Mouse (Mus musculus) adrenal gland, postnatal 14 days (tissue): ENCODE results near the gene Efhd1. TPM values are rescaled to one million over a fixed set of nuclear protein-coding genes. Genes with fewer than 3 reads are reported as not detected.

Source experiments
- DNase-seq: peaks from one replicate; pipeline ENCODE4 v3.0.0; 2021; ENCODE audit warnings: mixed read lengths
- total RNA-seq: library from RNA; stranded (reverse); gene quantifications from 2 replicates; pipeline ENCODE4 v1.2.3, GENCODE M21; 2021

Gene Efhd1
- total RNA-seq, 1 experiment from 2014 or later: 250 TPM

- no peak for DNase-seq
Observed at GRCm38 (mm10) chr1:87270204-87270603, 6.0 kb downstream of the Efhd1 start.

DNA sequence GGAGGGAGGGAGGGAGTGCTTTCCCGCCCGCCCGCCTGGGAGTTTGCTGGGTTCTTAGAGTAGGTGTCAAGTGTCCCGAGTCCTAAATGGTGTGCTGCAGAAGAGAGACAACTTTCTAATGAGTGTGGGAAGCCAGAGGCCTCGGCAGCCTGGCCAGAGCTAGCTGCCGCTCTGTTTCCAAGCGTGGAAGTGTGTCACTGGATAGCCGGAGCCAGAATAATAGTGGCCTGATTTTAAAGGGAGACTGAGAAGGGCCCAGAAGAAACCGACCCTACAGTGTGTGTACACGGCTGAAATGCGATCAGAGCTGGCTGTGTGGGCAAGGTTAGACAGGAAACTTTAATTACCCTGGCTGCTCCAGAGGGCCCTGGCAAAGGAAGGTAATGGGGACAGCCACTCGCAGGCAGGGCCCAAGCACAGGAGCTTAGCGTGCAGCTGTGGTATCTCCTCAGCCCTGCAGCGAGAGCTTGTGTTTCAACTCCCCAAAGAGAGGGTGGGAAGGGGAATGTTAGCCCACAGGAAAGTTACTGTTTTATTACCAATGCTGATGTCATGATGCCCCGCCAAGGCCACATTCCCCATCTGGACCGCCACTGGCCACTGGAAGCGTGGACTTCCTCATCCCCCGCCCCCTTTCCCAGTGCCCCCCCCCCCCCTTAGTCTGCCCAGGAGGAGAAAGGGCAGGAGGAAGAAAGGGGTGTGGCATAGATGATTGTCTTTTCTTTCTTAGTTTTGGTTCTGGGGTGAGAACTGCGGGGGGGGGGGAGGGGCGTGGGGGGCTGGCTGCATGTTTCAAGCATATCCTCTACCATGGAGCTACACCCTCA, 6.7 kb downstream of the Efhd1 start:
- DNase-seq: peak; percentile 62

- DNase-seq: peak; percentile 21
Observed at GRCm38 (mm10) chr1:87271596-87271995, 7.4 kb downstream of the Efhd1 start.

GRCm38 (mm10) chr1:87272462-87272861, 8.3 kb downstream of the Efhd1 start:
- peak; percentile 67 for DNase-seq

GRCm38 (mm10) chr1:87273514-87273942, 9.4 kb downstream of the Efhd1 start:
- peak; percentile 91 for DNase-seq

DNA sequence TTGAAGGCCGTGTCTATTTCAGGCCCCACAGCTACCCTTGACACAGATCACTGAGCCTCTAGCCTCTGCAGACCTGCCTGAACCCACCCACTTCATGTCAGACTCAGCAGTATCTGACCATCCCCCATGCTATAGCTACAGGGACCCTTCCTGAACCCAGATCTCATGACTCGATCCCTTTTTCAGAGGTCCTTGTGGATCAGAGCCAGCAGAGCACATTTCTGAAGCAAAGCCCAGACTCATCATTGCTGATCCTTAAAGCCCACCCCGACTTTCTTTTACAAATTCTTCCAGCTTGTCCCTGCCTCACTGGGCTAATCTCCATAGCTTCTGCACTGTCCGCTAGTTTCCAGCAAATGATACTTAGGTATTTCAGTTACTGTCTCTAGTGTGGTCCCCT, 10.0 kb downstream of the Efhd1 start:
- DNase-seq: no peak

GRCm38 (mm10) chr1:87275151-87275550, 11.0 kb downstream of the Efhd1 start:
- no peak for DNase-seq

GRCm38 (mm10) chr1:87276056-87276455, 11.9 kb downstream of the Efhd1 start:
- no peak for DNase-seq

- no peak for DNase-seq
Observed at GRCm38 (mm10) chr1:87280281-87280680, 16.1 kb downstream of the Efhd1 start.

DNA sequence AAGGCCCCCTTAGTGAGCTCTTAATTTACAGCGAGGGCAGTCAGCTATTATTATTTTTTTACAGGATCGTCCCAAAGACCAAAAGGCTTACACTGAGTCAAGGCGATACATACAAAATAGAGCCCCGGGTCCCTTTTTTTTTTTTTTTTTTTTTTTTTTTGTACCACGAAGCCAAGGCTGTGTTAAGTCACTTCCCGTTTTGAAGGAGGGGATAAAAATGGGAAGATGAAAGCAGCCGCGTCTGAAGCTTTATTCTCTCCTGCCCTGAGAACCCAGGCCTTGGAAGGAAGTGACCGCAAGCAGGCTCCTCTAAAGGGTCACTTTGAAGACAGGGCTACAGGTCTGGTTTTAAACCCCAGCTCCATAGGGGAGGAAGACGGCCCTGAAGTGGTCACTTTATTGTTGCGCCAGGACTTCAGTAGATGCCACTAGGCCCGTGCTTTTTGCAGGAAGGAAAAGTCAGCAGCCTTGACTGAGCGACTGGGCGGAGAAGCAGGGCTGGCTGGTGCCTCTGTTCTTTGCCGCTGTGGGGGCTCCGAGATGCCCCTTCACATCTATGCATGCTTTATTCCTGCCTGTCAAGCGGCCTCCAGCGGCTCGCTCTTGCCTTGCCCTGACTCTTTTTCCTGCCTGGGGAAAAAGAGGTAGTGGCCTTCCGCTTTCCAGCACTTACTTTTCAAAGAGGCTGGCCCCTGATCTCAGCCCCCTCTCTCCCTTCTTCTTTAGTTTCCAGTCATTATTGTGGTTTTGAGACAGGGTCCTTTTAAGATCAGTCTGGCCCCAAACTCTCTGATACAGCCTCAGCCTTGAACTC, 17.6 kb downstream of the Efhd1 start:
- peak; percentile 66 for DNase-seq

GRCm38 (mm10) chr1:87282413-87282788, 18.2 kb downstream of the Efhd1 start:
- no peak for DNase-seq

DNA sequence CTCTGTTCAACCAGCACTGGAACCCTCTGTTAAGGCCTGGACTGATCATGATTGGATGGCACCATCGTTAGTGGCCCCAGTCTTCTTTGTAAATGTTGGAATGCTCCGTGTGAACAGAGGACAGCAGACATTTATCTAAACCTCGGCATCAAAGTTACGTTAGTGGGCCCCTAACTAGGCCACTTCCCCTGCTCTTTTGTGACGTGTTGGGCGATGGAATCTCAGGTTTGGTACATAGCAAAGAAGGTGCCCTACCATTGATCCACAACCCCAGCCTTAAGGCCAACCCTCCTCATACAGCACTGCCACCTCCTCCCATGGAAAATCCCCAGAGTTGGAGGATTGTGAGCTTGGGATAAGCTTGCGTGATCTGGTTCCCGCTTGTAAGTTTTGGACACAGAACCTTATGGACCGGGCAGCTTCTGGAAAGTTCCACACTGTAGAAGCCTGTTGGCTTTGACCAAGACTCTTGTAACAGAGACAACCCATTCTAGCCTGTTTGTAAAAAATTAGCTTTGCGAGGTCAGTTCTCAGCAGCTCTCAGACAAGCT, 19.3 kb downstream of the Efhd1 start:
- DNase-seq: no peak

- DNase-seq: no peak
Observed at GRCm38 (mm10) chr1:87287105-87287504, 22.9 kb downstream of the Efhd1 start.

DNA sequence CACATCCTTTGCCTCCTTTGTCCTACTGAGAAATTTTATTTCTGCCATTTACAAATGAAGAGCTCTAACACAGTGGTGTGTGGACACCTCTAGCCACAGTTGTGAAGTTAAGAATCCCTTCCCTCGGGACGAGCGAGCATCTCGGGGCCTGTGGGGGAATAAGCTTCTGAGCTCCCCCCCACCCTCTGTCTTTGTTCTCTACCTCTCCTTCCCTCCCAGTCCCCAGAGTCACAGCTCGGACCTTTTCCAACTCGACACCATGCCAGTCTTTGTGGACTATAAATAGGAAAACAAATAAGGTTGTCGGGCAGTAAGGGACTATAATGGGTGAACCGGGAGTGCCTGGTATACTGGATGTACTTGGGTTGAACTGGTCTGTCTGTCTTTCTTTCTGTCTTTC, 27.3 kb downstream of the Efhd1 start:
- peak; percentile 35 for DNase-seq

DNA sequence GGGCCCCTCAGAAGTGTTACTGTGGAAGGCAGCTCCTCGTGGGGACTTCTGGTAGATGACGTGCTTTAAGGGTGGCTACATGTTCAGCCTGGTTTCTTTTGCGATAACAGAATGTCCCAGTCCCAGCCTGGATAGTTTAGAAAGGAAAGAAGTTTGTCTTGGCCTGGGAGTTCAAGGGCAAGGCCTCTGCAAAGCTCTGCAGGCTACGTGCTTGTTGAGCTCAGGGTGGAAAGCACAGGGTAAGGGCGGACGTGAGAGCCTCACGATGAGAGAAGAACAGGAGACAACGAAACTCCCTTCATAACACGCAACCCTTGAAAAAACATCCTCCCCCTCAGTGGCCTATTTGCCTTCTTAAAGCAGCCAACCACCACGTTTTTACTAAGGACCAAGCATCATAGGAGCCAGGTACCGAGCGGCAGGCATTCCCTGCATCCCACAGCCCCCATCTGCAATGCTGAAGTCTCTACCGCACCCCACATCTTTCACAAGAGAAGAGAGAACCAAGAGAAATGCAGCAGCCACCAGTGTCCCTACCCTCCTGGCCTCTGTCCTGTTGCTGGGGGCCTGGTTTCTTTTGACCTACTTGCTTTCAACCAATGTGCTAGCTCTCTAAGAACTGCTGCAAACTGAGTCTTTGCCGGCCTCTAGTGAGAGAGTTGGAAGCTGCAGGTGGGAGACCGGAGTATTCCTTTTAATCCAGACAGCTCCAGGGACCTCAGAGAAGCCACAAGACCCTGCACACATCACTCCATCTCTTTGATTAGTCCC, 28.4 kb downstream of the Efhd1 start:
- peak; percentile 84 for DNase-seq

GRCm38 (mm10) chr1:87294063-87294710, 30.0 kb downstream of the Efhd1 start:
- no peak for DNase-seq

- no peak for DNase-seq
Observed at GRCm38 (mm10) chr1:87294951-87295350, 30.8 kb downstream of the Efhd1 start.

- no peak for DNase-seq
Observed at GRCm38 (mm10) chr1:87297346-87297925, 33.3 kb downstream of the Efhd1 start.

GRCm38 (mm10) chr1:87300360-87301286, 36.5 kb downstream of the Efhd1 start:
- no peak for DNase-seq

DNA sequence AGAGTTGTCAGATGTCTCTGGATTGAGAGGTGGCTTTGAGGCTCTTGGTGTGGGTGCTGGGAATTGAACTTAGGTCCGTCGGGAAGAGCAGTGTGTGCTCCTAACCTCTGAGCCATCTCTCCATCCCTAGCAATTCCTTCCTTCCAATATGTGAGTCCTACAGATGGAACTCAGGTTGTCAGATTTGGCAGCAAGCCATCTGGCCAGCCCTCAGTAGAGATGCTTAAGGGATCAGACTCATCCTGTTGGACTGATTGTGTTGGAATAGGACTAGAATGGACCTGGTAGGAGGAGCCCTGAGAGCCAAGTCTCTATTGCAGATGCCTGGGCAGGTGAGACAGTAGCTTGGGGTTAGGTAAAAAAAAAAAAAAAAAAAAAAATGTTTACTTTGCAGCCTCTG, 37.8 kb downstream of the Efhd1 start:
- no peak for DNase-seq
